Mouse (Mus musculus) Patski (cell line): ENCODE results near the gene Il13ra1. TPM values are rescaled to one million over a fixed set of nuclear protein-coding genes. Genes with fewer than 3 reads are reported as not detected.
A peak's percentile ranks its signal among the peaks of the same experiment; 100 is the strongest.

ENCODE experiments used
- ATAC-seq: fragments of 100-300 bp; one replicate; pipeline ENCODE4 v1.8.0; 2021
- CTCF ChIA-PET: fragments of 350-600 bp; sonication (Branson Sonifier 250); formaldehyde crosslinking; loops from one replicate; lab custom pipeline; 2022; ENCODE audit warnings: inconsistent platforms; lab: Charles Lee
- POLR2A ChIA-PET: fragments of 350-600 bp; sonication (Branson Sonifier 250); formaldehyde crosslinking; loops from one replicate; lab custom pipeline; 2022; ENCODE audit warnings: antibody characterized with exemption, inconsistent platforms; lab: Charles Lee
- DNase-seq: peaks from one replicate; pipeline ENCODE4 v3.0.0-alpha.2; 2011; ENCODE audit warnings: low read depth, low spot score
- H3K27me3 ChIP-seq: fragments of 371-371 bp; one replicate; pipeline ENCODE4 v1.5.1; 2021
- CTCF ChIP-seq: fragments of 100-300 bp; IDR thresholded peaks from one replicate; pipeline ENCODE4 v1.5.1; 2021
- in situ Hi-C: fragments of 300-500 bp; cut with MboI; formaldehyde crosslinking; loops from 3 replicates; pipeline ENCODE4 v1.11.1; 2018; ENCODE audit warnings: low pct_unique_long_range_greater_than_20kb, mixed read lengths
- polyA plus RNA-seq: library from polyadenylated mRNA; unstranded; gene quantifications from one replicate; pipeline ENCODE4 v1.2.3, GENCODE M21; 2021

The Il13ra1 gene
- polyA plus RNA-seq, 1 experiment from 2014 or later, result 78.0 TPM

DNA sequence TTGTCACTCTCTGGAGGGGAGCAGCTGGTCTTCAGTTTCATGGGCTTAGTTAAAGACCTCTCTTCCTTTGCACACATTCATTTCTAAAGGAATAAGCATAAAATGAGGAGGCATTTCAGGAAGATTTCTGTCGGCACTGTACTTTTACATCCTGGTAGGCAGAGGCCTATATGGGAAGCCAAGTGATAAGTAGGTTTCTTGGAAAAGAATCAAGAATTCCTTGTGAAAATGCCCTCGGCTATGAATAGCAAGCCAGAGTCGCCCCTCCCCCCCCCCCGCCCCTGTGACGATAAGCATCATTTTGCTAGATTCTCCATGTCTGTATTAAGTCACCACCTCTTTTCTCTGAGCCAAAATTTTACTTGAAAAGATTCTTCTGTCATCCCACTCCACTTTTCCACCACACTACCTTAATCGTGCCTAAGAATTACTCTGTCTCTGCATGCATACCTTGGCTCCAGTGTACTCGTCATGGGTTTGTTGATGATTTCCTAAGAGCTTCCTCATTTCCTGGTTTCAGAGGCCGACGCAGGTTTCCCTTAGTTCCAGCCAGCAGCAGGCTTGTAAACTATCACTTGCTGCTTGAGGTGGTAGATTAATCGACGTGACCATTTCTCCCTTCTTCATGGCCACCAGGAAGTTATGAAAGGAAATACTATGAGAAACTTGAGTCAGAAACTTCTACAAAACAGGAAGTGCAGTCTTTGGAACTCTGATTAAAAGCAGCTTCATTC is 17.3 kb downstream of the Il13ra1 start:
- ChIA-PET CTCF (interaction anchor here (2.6 kb wide), 1 partner anchor 10 kb away, joined by 6 read pairs; no protein-coding TSS in a partner anchor), POLR2A (no interaction called here)
- ATAC-seq (peak; percentile 92), DNase-seq (peak; percentile 20)
- H3K27me3 ChIP-seq, result peaks cover 28% of the 10 kb centered on the region
- in situ Hi-C loops, result no loop called here
- no peak for TF ChIP-seq CTCF

DNA sequence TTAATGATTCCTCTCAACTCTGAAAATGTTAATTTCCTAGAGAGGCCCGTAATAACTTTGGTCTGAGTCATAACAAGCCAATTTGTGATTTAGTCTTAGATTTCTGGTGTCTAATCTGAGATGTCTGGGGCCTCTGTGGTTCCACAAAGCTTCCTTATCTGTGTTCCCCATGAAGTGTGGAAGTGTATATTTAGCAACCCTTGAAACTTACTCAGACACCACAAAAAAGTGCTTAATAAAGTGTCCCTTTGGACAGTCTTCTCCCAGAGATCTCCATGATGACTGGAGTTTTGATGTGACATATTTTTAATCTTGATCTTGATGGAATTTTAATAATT is 17.8 kb downstream of the Il13ra1 start:
- in situ Hi-C loops, result no loop called here
- peak; percentile 18 for ATAC-seq
- ChIA-PET POLR2A (no interaction called here), CTCF (interaction anchor here (2.6 kb wide), 1 partner anchor 9 kb away, joined by 6 read pairs; no protein-coding TSS in a partner anchor)
- peaks cover 28% of the 10 kb centered on the region for H3K27me3 ChIP-seq
- no peak for TF ChIP-seq CTCF
- no peak for DNase-seq

DNA sequence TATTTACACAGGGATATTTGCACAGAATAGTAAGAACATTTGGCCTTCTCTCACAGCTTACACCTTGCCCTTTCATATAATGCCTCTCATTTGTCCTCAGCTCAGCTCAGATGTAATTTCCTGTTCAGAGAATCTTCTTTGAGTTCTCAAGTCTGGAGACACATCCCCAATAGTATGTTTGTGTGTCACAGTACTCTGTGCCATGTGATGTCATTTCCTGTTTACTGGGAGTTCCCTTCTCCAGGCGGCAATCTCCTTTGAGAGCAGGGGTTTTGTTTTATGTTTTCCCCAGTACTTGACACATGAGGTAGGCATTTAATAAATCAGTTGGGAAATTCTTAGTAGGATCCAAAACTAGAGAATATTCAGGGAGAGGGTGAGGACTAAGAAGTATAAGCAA is 24.4 kb downstream of the Il13ra1 start:
- ATAC-seq (no peak), DNase-seq (no peak)
- ChIA-PET POLR2A (no interaction called here), CTCF (no interaction called here)
- in situ Hi-C loops, result no loop called here
- no peak for TF ChIP-seq CTCF
- H3K27me3 ChIP-seq, result peaks cover 17% of the 10 kb centered on the region

DNA sequence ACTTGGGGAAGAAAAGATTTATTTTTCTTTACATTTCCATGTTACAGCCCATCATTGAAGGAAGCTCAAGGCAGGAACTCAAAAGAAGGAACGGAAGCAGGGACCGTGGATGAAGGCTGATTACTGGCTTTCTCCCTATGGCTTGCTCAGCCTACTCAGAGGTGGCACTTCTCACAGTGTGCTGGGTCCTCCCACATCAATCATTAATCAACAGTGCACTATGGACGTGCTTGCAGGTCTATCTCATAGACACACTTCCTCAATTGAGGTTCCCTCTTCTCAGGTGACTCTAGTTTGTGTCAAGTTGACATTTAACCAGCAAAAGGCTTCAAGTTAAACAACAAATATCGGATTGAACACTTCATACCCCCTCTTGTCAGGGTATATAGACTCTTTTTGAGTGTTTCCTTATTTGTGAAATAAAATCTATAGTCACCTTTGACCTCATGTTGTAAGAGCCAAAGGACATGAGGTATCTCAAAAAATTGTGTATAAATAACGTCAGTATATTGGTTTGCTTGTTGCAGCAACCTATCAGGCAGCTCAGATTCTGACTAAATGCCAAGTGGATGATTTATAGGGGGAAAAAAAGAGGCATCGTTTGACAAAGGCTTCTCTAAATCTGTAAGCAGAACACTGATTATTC is 30.2 kb downstream of the Il13ra1 start:
- ChIA-PET CTCF (no interaction called here), POLR2A (interaction anchor here (0.5 kb wide), 1 partner anchor 25 kb away, joined by 3 read pairs; no protein-coding TSS in a partner anchor)
- no peak for DNase-seq
- H3K27me3 ChIP-seq, result peaks cover 29% of the 10 kb centered on the region
- TF ChIP-seq CTCF, result no peak
- no peak for ATAC-seq
- in situ Hi-C loops, result no loop called here

- ChIA-PET CTCF (interaction anchor here (1.3 to 1.6 kb wide), 2 partner anchors 23 to 149 kb away, joined by 3 read pairs; no protein-coding TSS in a partner anchor), POLR2A (no interaction called here)
- peaks cover 30% of the 10 kb centered on the region for H3K27me3 ChIP-seq
- no peak for ATAC-seq
- no peak for DNase-seq
- in situ Hi-C loops, result no loop called here
- no peak for TF ChIP-seq CTCF
Observed at GRCm38 (mm10) chrX:36146746-36147145, 34.8 kb downstream of the Il13ra1 start.

- in situ Hi-C loops, result no loop called here
- DNase-seq, result no peak
- H3K27me3 ChIP-seq, result peaks cover 17% of the 10 kb centered on the region
- CTCF ChIA-PET, result interaction anchor here (1.4 kb wide), 1 partner anchor 12 kb away, joined by 3 read pairs; no protein-coding TSS in a partner anchor
- TF ChIP-seq CTCF, result no peak
- POLR2A ChIA-PET, result no interaction called here
- no peak for ATAC-seq
Observed at GRCm38 (mm10) chrX:36150100-36150499, 38.2 kb downstream of the Il13ra1 start.

DNA sequence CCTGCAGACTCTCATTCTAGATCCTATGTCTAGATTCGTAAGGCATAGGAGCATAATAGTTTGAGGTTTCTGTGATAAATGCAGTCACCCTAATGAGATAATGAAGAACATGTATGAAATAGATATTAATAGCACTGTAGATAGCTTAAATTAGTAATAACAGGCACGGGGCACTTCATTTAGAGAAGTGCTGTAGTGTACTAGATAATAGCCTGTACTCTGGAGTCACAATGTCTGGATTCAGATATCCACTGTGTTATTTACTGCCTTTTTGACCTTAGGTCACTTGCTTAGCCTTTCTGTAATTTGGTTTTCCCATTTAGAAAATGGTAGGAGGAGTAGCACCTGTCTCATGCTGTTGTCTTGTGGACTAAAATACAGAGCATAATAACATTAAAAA is 44.8 kb downstream of the Il13ra1 start:
- in situ Hi-C loops, result no loop called here
- ATAC-seq (no peak), DNase-seq (no peak)
- ChIA-PET POLR2A (no interaction called here), CTCF (no interaction called here)
- peaks cover 37% of the 10 kb centered on the region for H3K27me3 ChIP-seq
- no peak for TF ChIP-seq CTCF

- ChIA-PET POLR2A (no interaction called here), CTCF (interaction anchor here (1.1 kb wide), 1 partner anchor 11 kb away, joined by 4 read pairs; no protein-coding TSS in a partner anchor)
- ATAC-seq (no peak), DNase-seq (no peak)
- peaks cover 39% of the 10 kb centered on the region for H3K27me3 ChIP-seq
- in situ Hi-C loops, result no loop called here
- TF ChIP-seq CTCF, result no peak
Observed at GRCm38 (mm10) chrX:36161567-36161966, 49.7 kb downstream of the Il13ra1 start.

DNA sequence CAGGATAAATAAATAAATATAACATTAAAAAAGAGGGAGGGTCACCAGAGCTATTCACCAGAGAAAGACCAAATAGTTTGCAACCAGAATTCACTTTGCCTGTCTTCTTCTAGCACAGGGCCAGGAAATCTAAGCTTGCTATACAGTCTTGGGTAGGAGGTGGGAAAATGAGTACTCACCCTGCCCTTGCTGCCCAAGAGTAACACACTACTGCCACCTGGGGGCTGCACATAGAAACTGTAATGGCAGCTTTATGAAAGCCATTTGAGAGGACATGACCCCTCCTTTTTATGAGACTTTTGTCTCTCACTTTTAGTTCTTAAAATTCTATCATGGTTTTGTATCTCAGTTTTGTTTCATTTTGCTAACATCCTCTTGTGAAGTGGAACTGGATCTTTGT is 71.7 kb downstream of the Il13ra1 start:
- peaks cover 9% of the 10 kb centered on the region for H3K27me3 ChIP-seq
- ChIA-PET POLR2A (no interaction called here), CTCF (interaction anchor here (0.7 to 1.5 kb wide), 5 partner anchors 8 to 206 kb away, joined by 3 to 4 read pairs (median 3); no protein-coding TSS in a partner anchor)
- in situ Hi-C loops, result loop anchor here (10.0 kb wide), 2 partner anchors 169 to 349 kb away; no protein-coding TSS in a partner anchor
- DNase-seq (peak; percentile 3), ATAC-seq (no peak)
- peak; percentile 76 for TF ChIP-seq CTCF

DNA sequence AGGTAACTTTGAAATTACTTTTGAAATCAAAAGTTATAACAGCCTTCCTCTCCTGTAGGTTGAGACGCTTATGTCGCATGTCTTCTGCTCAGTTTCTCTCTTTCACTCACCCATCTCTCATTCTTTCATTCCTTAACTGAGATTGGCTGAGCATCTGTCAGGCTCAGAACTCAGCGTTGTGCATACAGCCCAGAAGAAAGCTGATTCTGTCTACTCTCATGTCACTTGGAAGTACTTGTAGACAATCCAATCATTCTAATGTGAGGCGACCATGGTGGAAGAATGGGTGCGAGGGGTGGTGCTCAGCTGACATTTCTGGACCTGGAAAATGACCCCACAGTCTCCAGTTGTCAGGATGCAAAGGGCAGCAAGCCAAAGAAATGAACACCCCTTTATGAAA is 74.1 kb downstream of the Il13ra1 start:
- TF ChIP-seq CTCF, result no peak
- no peak for ATAC-seq
- POLR2A ChIA-PET, result interaction anchor here (0.7 kb wide), 1 partner anchor 206 kb away, joined by 3 read pairs; no protein-coding TSS in a partner anchor
- DNase-seq, result no peak
- in situ Hi-C loops, result loop anchor here (10.0 kb wide), 2 partner anchors 171 to 351 kb away; no protein-coding TSS in a partner anchor
- CTCF ChIA-PET, result no interaction called here
- no peaks in the 10 kb centered on the region for H3K27me3 ChIP-seq
